Mouse (Mus musculus) heart, adult 2 months (tissue): ENCODE measurements around the gene Top2a.

Experiments used
- CTCF ChIP-seq: fragments of 200-600 bp; IDR thresholded peaks from 2 replicates; pipeline ENCODE4 v1.8.1; 2022; ENCODE audit warnings: antibody characterized with exemption, mild to moderate bottlenecking, moderate library complexity
- POLR2A ChIP-seq: fragments of 200-500 bp; IDR thresholded peaks from 2 replicates; pipeline ENCODE4 v1.6.1; 2011; ENCODE audit warnings: mild to moderate bottlenecking, low read depth, low read length, control low read depth; ENCODE audit not compliant: insufficient read depth

DNA sequence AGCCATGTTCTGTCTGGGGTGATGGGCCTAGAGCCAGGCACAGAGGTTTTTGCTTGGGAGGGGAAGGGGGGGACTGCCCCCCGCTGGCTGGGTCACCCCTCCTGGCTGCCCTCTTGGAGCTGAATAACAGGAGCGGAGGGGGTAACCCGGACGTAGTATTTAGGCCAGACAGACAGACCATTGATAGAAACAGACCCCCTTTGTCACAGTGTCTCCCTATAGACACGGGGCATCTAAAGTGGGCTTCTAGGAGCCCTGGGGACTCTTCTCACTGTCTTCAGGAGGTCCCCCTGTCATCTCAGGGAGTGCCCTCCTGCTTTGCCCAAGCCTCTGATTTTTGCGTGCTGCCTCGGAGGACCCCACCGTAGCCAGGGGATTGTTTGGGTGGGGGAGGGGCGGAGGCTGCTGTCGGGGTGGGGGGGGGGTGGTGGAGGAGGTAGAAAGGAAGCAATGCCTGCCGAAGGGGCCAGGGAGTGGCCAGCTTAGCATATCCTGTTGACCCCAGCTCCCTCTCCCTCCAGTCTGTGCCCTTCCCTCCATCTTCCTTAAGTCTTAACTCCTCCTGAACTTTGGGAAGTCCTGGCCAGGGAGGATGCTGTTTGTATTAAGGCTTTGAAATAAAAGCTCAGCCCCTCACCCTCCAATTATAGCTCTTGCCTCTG, 58.4 kb downstream of the Top2a start:
- no peak for TF ChIP-seq POLR2A
- TF ChIP-seq CTCF: no peak
